Mouse (Mus musculus) liver, adult 2 months (tissue): ENCODE data around the gene Themis. TPM values are rescaled to one million over a fixed set of nuclear protein-coding genes. Genes with fewer than 3 reads are reported as not detected.

Source experiments
- DNase-seq: peaks from one replicate; pipeline ENCODE4 v3.0.0-alpha.2; 2011; ENCODE audit warnings: low read depth, low spot score; ENCODE audit errors: extremely low read depth
- H3K27ac ChIP-seq: fragments of 200-500 bp; replicated peaks from 2 replicates; pipeline ENCODE4 v1.5.1; 2012; ENCODE audit warnings: low read depth, mild to moderate bottlenecking, control low read depth, inconsistent platforms, low read length; ENCODE audit not compliant: insufficient read depth
- H3K27me3 ChIP-seq: fragments of 200-500 bp; 2 replicates; pipeline ENCODE4 v1.6.1; 2012; ENCODE audit warnings: mild to moderate bottlenecking, moderate library complexity, low read length, inconsistent platforms; ENCODE audit not compliant: control insufficient read depth, insufficient read depth
- H3K36me3 ChIP-seq: fragments of 200-500 bp; 2 replicates; pipeline ENCODE4 v1.6.1; 2012; ENCODE audit warnings: low read length, inconsistent platforms; ENCODE audit not compliant: control insufficient read depth, insufficient read depth
- H3K4me1 ChIP-seq: fragments of 200-500 bp; 2 replicates; pipeline ENCODE4 v1.6.1; 2011; ENCODE audit warnings: low read length; ENCODE audit not compliant: control insufficient read depth, insufficient read depth
- H3K4me3 ChIP-seq: fragments of 200-500 bp; 2 replicates; pipeline ENCODE4 v1.5.1; 2011; ENCODE audit warnings: low read depth, mild to moderate bottlenecking, control low read depth, low read length, moderate library complexity; ENCODE audit not compliant: insufficient read depth
- H3K79me2 ChIP-seq: fragments of 200-500 bp; 2 replicates; pipeline ENCODE4 v1.6.1; 2012; ENCODE audit warnings: inconsistent platforms, mild to moderate bottlenecking, low read length, moderate library complexity; ENCODE audit not compliant: control insufficient read depth, insufficient read depth
- H3K9ac ChIP-seq: fragments of 200-500 bp; 2 replicates; pipeline ENCODE4 v1.6.1; 2012; ENCODE audit warnings: low read depth, mild to moderate bottlenecking, control low read depth, inconsistent platforms, low read length
- CTCF ChIP-seq: fragments of 200-500 bp; IDR thresholded peaks from 2 replicates; pipeline ENCODE4 v1.5.1; 2011; ENCODE audit warnings: low read depth, low read length, control low read depth
- POLR2A ChIP-seq: fragments of 200-500 bp; IDR thresholded peaks from 2 replicates; pipeline ENCODE4 v1.6.1; 2011; ENCODE audit warnings: low read length, control low read depth; ENCODE audit not compliant: insufficient read depth; ENCODE audit errors: extremely low read depth
- WGBS: fragments of 180-500 bp; shearing (Covaris S2); methylation state at CpG from one replicate; pipeline ENCODE4 v1.1.7; 2018; 5-methylcytosine and 5-hydroxymethylcytosine counted together
- polyA plus RNA-seq: library from polyadenylated mRNA; depleted of rRNA; stranded (reverse); fragments of >200 nt; gene quantifications from 2 replicates; pipeline ENCODE4 v1.2.3, GENCODE M21; 2012; rRNA removed
- total RNA-seq: library from RNA; depleted of rRNA; stranded (reverse); fragments of >200 nt; gene quantifications from 2 replicates; pipeline ENCODE4 v1.2.3, GENCODE M21; 2014; rRNA removed

The Themis gene
- 0.27 and 0.46 TPM in 2 replicates for total RNA-seq
- 0.02 TPM in 1 of 2 replicates, not detected in the other for polyA plus RNA-seq

GRCm38 (mm10) chr10:28668261-28668660 is at the start of gene Themis:
TSS of gene Themis (plus strand) at chr10:28668360.
- DNase-seq, result no peak
- H3K27ac ChIP-seq, result no peak within 1 kb of the TSS
- H3K9ac ChIP-seq, result no peak within 1 kb of the TSS
- no peaks in the 10 kb centered on the region for H3K27me3 ChIP-seq
- TF ChIP-seq POLR2A, result no peak
- no peak for TF ChIP-seq CTCF
- WGBS, result 64% methylated on average over 5 of the region's 5 CpGs
- H3K79me2 ChIP-seq, result no peaks in the 10 kb centered on the region
- no peak within 1 kb of the TSS for H3K4me3 ChIP-seq
- H3K36me3 ChIP-seq, result no peaks in the 10 kb centered on the region
- H3K4me1 ChIP-seq, result no peaks in the 10 kb centered on the region

- H3K27me3 ChIP-seq, result no peaks in the 10 kb centered on the region
- H3K27ac ChIP-seq, result no peak overlapping the region
- no peaks in the 10 kb centered on the region for H3K4me1 ChIP-seq
- H3K79me2 ChIP-seq, result no peaks in the 10 kb centered on the region
- no peak for DNase-seq
- no peak overlapping the region for H3K9ac ChIP-seq
- H3K4me3 ChIP-seq, result no peak overlapping the region
- TF ChIP-seq CTCF (no peak), POLR2A (no peak)
- WGBS, result 80% methylated on average over 1 of the region's 1 CpGs
- H3K36me3 ChIP-seq, result no peaks in the 10 kb centered on the region
Measured at GRCm38 (mm10) chr10:28619415-28619814, 48.7 kb upstream of the Themis start.

- DNase-seq, result no peak
- no peak for TF ChIP-seq CTCF
- TF ChIP-seq POLR2A, result no peak
- H3K9ac ChIP-seq, result no peak overlapping the region
- no peaks in the 10 kb centered on the region for H3K27me3 ChIP-seq
- H3K36me3 ChIP-seq, result no peaks in the 10 kb centered on the region
- H3K27ac ChIP-seq, result no peak overlapping the region
- H3K79me2 ChIP-seq, result no peaks in the 10 kb centered on the region
- no peaks in the 10 kb centered on the region for H3K4me1 ChIP-seq
- H3K4me3 ChIP-seq, result no peak overlapping the region
Measured at GRCm38 (mm10) chr10:28636096-28636495, 32.1 kb upstream of the Themis start.

GRCm38 (mm10) chr10:28641887-28642286 is 26.3 kb upstream of the Themis start:
- Histone ChIP-seq H3K9ac (no peak overlapping the region), H3K4me3 (no peak overlapping the region), H3K27ac (no peak overlapping the region), H3K36me3 (no peaks in the 10 kb centered on the region), H3K4me1 (no peaks in the 10 kb centered on the region), H3K79me2 (no peaks in the 10 kb centered on the region), H3K27me3 (no peaks in the 10 kb centered on the region)
- no peak for TF ChIP-seq POLR2A
- TF ChIP-seq CTCF, result no peak
- no peak for DNase-seq
- 98% methylated on average over 2 of the region's 2 CpGs for WGBS

- H3K27ac ChIP-seq, result peak overlapping the region; percentile 29
- DNase-seq, result peak; percentile 100
- H3K27me3 ChIP-seq, result no peaks in the 10 kb centered on the region
- H3K9ac ChIP-seq, result no peak overlapping the region
- no peaks in the 10 kb centered on the region for H3K36me3 ChIP-seq
- 12% methylated on average over 2 of the region's 2 CpGs for WGBS
- H3K4me1 ChIP-seq, result peaks cover 25% of the 10 kb centered on the region
- H3K79me2 ChIP-seq, result no peaks in the 10 kb centered on the region
- no peak overlapping the region for H3K4me3 ChIP-seq
- TF ChIP-seq CTCF (no peak), POLR2A (no peak)
Measured at GRCm38 (mm10) chr10:28647855-28648254, 20.3 kb upstream of the Themis start.

- DNase-seq, result no peak
- WGBS, result 68% methylated on average over 6 of the region's 6 CpGs
- H3K79me2 ChIP-seq, result no peaks in the 10 kb centered on the region
- no peak overlapping the region for H3K4me3 ChIP-seq
- no peaks in the 10 kb centered on the region for H3K36me3 ChIP-seq
- H3K27me3 ChIP-seq, result no peaks in the 10 kb centered on the region
- H3K4me1 ChIP-seq, result peaks cover 25% of the 10 kb centered on the region
- H3K27ac ChIP-seq, result peak overlapping the region; percentile 44
- no peak overlapping the region for H3K9ac ChIP-seq
- TF ChIP-seq CTCF (no peak), POLR2A (no peak)
Measured at GRCm38 (mm10) chr10:28649109-28649899, 18.9 kb upstream of the Themis start.
